Mouse (Mus musculus) bone marrow macrophage, adult 2 months (primary cell): Measurements from ENCODE around the gene Lrrc51.

Experiments
- CTCF ChIP-seq: IDR thresholded peaks from 2 replicates; pipeline ENCODE4 v1.5.1; 2012; ENCODE audit warnings: low read depth, mild to moderate bottlenecking, low read length, moderate library complexity
- POLR2A ChIP-seq: IDR thresholded peaks from 2 replicates; pipeline ENCODE4 v1.6.1; 2012; ENCODE audit warnings: mild to moderate bottlenecking, low read depth, low read length, borderline replicate concordance

DNA sequence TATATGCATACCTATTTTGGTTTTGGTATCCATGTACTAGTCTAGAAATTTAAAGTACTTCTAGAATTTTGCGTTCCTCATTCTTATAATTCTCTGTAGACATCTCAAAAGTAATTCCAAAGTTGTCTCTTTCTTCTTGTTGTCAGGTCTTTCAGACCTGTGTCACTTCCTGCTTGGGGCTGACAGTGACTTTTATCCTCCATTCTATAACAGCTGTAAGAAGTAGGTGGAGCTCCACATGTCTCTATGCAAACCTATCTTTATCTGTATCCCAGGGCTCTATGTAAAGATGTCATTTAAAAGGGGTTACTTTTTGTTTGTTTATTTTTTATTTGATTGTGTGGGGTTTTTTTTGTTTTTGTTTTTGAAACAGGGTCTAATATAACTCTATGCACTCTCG is 29.9 kb upstream of the Lrrc51 start:
- TF ChIP-seq CTCF (no peak), POLR2A (no peak)
